Mouse (Mus musculus) left cerebral cortex, postnatal 14 days (tissue): ENCODE results near the gene Ahsa1. TPM values are rescaled to one million over a fixed set of nuclear protein-coding genes. Genes with fewer than 3 reads are reported as not detected.
"Not testable (repeated sequence)": the region's sequence is repeated elsewhere in the genome, so short reads cannot be mapped to it uniquely, and the experiment has no call there.

Source experiments
- DNase-seq, 2 experiments: peaks; one replicate each; pipeline ENCODE4 v3.0.0; 2021 to 2022; ENCODE audit warnings: low spot score in 2 of 2, mixed read lengths in 1 of 2
- intact Hi-C: fragments of 180-260 bp; cut with DNase I; formaldehyde crosslinking; loops from one replicate; pipeline ENCODE4 v1.15.1; 2025
- total RNA-seq, 2 experiments: library from RNA; stranded (reverse); gene quantifications; 2 replicates each; pipeline ENCODE4 v1.2.3; 2021

The Ahsa1 gene
- total RNA-seq, 2 experiments from 2014 or later: 158 to 159 TPM

DNA sequence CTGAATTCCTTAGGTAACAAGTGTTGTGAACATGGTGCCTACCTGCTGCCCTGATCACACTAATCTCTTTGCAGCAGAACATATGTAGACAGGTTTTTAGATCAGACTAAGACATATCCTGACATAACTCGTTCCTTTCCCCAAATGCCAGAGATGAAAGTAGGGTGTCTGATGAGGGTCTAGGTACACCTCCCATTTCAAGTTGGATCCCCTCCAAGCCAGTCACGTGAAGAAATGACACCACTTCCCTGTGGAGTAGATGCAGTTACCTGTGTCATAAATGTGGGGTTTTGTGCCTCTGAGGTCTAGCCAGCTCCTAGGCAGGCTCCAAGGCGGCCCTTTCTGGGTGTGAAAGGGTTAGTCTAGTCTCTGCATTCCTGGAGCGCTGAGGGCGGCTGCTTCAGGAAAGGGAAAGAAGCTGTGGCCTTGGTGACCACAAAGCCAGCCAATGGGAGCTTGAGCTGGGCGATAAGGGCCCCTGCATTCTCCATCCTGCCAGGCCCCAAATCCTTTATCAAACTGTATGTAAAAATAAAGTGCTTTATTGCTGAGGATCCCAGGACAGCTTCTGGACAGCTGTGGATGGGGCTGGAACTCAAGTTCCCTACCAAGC lies 11.9 kb downstream of the Ahsa1 start:
- no peak for DNase-seq
- intact Hi-C loops: no loop called here

DNA sequence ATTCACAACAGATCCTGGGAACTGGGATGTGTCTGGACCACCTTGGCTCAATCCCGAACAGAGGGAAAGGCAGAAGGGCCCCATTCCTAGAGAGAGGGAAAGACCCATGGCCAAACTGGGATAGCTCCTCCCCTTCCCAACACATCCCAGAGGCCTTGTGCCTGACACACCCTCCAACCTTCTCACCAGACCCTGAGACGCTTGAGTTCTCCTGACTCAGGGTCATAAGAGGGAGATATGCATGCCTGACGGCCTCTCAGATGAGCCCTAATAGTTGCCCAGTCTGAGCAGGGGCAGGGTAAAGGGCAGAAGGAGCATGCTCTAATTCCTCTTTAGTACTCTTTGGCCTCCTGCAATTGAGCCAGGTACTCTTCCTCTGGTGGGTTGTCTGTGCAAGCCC lies 13.1 kb downstream of the Ahsa1 start:
- intact Hi-C loops: no loop called here
- DNase-seq: no peak

DNA sequence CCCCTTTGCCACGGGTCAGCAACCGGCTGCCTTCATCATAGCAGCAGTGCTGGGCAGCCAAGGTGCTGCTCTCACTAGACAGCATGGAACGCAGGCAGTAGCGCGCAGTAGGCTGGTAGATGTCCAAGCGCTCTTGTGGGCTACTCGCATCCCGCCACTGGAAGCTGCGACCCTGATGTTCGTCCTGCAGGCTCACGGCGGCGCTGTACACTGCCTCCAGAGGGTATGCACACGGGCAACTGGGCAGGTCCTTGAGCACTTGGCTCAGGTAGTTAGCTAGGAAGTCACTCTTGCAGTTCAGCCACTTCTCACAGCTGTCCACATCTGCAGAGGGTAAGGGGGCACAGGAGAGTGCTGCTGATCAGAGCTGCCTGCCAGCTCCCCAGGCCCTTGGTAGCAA lies 13.6 kb downstream of the Ahsa1 start:
- intact Hi-C loops: no loop called here
- no peak for DNase-seq

DNA sequence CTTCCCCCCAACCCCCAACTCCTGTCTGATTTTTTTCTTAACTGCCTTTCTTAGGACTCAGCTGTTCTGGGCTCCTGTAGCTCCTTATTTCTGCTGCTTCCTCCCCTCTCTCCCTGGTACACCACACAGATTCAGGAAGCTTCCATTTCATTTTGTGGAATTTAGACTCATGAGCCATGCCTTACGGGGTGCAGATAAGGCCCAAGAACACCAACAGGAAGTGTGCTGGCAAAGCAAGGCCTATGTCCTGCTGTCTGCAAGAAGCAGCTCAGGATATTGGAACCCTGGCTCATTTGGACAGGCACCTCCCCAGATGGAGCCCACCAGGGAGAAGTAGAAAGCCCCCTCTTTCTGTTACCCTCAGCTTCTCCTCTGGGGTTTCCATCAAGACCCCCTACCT lies 15.5 kb downstream of the Ahsa1 start:
- intact Hi-C loops: no loop called here
- no peak for DNase-seq

DNA sequence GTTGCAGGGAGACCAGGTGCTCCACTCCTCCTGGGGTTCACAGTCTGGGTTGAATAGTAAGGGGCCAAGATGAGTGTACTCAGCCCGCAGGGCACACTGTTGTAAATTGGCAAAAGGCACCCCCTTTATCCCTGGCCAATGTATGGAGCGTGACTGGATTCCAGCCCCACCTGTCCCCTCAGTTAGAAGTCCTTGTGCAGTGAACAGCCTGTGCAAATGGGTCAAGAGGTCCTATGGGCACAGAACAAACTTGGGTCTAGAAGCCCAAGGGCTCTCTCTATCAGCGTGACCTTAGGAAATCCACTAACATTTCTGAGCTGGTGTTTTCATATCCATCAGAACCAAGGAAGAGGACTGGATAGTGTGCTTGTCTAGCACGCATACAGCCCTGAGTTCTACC lies 16.5 kb downstream of the Ahsa1 start:
- intact Hi-C loops: no loop called here
- no peak for DNase-seq

DNA sequence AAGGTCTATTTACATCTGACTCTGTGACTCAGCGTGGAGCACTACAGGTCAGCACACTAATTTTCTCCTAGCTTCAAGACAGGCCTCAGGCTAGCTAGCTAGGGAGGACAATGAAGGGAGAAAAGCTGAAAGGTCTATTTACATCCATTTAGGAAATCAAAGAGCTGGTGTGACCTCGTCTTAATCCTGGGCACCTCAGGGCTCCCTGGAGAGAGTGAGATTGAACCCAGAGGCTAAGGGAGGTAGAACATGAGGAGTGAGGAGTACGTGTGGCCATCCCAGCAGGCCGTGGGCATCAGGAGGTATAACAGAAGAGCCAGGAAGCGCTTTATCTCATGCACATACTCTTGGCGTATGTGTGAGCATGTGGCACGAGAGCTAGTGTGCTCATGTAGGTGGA lies 17.4 kb downstream of the Ahsa1 start:
- no peak for DNase-seq
- intact Hi-C loops: no loop called here

DNA sequence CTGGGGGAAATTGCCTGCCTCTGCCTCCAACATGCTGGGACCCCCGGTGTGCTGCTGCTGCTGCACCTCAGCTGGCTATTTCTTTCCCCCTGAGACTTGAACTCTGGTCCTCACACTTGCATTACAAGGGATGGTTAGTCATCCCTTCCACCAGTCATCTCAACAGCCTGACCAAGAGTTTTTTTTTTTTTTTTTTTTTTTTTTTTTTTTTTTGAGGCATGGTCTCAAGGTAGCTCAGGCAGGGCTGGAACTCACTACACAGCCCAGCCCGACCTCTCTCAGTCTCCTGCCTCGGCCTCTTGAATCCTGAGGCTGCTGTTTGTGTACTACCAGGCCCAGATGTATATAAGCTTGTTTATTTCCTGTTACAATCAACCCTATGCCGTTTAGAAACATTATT lies 18.0 kb downstream of the Ahsa1 start:
- no peak for DNase-seq
- intact Hi-C loops: no loop called here

DNA sequence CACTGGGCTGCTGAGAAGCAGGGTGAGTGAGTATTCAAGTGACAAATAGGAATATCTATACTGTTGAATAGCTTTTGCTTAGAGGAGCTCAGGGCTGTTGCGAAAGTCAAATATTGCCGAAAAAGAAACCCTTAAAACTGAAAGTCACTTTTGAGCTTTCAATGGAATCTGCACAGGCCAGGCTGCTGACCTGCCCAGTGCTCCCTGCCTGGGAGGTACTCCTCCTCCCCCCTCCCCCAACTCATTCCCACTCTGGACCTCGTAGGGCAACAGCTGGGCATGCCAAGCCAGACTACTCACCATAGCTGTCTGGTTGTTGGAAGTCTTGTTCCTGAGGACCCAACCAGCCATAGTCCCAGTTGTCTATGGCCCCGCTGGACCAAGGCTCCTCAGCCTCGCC lies 18.4 kb downstream of the Ahsa1 start:
- intact Hi-C loops: no loop called here
- no peak for DNase-seq

DNA sequence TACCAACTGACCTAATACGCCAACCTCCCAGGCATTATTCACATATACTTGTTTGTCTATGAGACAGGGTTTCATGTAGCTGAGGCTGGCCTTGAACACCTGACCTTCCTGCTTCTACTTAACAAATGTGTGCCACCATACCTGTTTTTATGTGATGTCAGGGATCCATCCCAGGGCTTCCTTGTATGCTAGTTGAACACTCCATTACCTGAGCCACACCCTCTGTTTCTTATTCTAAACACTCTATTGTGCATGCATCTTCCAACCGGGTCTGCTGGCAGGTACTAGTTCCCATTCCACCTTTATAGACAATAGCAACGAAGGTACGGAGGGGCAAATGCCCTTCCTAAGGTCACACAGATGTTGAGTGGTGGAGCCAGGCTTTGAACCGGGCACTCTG lies 22.8 kb downstream of the Ahsa1 start:
- intact Hi-C loops: no loop called here
- DNase-seq: no peak

DNA sequence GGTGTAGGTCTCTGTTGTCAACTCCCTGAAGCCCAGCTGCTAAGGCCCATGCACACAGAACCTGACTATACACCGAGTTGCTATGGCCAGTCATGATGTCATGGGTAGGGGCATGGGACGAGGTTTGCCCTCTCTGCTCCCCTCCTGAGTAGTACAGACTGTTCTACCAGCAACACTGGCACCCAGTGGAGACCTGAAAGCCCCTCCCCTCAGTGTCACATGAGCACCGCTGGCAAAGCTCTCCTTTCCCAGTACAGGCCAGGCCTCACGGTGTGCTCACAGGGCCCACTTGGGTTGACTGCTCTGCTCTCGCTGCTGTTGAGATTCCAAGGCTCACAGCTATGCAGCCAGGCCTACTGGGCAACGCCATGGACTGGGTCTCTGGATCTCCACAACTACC lies 27.7 kb downstream of the Ahsa1 start:
- no peak for DNase-seq
- intact Hi-C loops: no loop called here

DNA sequence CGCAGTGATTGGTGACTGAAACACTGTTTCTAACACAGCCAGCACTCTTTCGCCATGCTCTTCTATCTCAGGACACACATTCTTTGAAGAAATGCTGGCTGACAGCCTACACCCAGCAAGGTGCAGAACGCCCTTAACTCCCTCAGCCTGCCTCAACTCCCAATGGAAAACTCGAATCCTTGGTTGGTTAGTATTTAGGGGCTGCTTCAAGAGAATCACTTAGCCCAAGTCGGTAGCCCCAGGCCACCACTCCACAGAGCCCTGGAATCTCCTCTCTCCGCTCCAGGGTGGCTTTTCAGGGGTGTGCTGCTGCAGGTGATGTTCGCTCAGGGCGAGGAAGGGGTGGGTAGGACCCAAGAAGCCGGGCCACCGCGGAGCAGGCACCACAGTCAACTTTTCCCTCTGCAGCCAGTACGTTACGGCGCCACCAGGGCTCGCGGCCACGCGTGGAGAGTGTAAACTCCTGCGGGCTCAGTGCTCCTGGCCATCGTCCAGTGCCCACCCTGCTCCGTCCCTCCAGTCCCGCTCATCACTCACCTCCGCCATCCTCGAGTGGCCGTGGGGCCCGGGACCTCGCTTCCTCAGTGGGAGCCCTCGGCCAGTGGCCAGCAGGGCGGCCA lies 32.9 kb downstream of the Ahsa1 start:
- intact Hi-C loops: no loop called here
- no peak for DNase-seq

DNA sequence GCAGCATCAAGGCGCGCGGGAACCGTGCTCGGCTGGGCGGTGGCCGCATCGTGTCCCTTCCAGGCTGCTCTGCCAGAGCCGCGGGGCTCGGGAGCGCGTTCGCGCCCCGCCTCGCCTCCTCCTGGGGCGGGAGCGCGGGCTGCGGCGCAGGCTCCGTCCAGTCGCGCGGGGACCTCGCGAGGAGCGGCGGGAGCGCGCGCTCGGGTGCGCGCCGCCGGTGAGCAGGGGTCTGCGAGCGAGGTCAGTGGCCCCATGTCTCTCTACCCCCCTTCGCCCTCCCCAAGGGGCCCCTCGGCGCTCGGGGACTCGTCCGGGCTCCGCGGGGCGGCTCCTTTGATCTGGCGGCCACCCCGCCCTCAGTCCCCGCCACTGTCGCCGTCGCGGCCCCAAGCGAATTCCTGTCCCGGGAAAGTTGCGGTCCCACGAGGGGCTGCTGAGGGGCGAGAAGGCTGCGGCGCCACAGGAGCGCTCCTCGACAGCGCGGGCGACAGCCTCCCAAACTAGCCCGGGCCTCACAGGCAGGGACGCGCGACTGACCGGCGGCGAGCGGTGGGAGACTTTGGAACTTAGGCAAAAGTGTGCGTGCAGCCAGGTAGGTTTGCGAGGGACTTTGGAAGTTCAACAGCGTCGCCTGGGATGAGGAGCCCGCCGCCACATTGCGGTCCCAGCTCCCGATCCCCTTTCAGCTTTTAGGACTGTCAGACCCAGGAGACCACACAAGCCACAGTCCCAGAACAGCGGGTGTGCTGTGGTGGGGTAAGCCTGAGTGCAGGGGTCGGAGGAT lies 33.6 kb downstream of the Ahsa1 start, which contains the start of gene Ism2:
TSS of gene Ism2 (minus strand) at position 49 of the 784 bp plus-strand sequence.
- intact Hi-C loops: no loop called here
- no peak for DNase-seq

DNA sequence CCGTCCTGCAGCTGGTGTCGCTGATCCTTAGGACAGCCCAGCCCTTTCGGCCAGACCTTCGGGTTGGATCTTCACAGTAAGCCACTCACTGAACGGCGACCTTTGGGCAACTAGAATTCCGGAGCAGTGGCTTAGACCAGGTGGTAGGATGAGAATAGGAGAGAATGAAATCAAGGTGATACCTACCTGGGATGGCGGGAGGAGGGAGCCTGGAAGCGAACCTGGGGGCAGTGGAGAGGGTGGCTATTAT lies 34.1 kb downstream of the Ahsa1 start:
- intact Hi-C loops: no loop called here
- DNase-seq: no peak

DNA sequence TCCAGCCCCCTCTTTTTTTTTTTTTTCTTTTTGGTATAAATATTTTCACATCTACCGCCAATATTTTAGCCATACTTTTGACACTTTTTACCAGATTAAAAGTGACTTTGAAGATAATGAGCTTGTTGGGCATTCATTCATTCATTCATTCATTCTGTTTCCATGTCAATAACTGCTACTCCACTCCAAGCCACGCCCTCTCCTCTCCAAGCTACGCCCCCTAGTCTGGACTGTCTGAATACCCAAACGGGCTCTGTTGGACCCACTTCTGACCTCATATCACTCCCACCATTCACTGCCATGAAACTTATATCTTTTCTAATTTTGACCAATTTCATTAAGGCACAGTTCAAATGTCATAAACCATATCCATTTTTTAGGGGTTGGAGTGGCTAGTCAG lies 34.9 kb downstream of the Ahsa1 start:
- DNase-seq: no peak
- intact Hi-C loops: no loop called here

DNA sequence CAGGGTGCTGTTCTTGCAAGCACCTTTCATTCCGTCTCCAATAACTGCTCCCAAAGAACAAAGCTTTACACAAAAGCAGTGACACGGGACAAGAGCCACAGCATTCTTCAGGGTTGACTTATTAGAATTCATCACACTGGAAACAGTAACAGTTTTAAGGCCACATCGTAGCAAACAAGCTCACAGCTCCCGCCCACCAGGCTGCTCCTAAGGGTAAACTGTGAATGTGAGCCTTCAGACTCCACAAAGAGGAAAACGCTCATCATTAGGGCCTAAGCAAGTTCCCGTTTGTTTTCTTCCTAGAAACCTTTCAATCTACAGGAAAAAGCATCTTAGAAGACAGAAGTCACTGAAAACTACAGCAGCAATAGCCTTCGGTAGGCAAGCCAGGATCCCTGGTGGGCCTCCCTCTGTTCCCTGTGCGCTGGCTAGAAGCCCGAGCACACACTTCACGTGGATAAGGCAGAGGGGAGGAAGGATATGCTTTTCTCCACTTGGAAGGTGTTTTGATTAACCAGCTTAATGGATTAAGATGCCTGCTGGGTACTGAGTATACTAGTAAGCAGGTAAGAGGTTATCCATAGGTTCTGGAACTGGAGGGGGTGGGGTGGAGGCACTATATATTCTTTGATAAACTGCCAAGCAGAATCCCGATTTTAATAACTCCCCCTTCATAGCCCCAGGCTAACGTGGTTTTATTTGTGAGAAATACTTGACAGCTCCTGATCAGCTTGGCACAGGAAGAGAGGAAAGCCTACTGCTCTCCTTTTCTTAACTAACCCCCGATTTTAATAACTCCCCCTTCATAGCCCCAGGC lies 39.7 kb downstream of the Ahsa1 start:
- DNase-seq: no peak
- intact Hi-C loops: no loop called here

DNA sequence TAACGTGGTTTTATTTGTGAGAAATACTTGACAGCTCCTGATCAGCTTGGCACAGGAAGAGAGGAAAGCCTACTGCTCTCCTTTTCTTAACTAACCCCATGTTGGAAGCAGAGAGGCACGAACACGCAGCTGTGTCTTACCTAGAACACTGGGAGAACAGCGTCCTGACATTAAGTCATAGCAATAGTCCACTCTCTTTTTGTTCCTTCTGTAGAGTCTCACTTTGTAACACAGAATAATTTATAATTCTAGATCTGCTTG lies 40.2 kb downstream of the Ahsa1 start:
- DNase-seq, intact Hi-C loops: not testable (repeated sequence)

DNA sequence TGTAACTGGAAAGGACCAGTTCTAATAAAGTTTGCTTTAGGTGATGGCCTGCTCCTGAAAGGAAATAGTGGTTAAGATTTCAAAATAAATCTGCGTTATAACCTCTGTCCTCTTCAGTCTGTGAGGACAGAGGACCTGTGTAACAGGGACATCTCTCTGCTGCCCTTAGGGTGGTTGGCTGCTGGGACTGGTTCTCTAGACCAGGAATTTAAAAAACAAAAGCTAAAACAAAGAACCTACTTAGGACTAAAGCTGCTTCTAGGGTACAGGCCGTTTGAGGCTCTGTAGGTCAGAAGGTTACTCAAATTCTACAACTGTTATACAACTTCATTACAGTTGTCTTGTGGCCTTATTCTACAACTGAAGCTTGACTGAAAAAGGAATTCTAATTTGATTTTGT lies 46.8 kb downstream of the Ahsa1 start:
- DNase-seq: no peak
- intact Hi-C loops: no loop called here

DNA sequence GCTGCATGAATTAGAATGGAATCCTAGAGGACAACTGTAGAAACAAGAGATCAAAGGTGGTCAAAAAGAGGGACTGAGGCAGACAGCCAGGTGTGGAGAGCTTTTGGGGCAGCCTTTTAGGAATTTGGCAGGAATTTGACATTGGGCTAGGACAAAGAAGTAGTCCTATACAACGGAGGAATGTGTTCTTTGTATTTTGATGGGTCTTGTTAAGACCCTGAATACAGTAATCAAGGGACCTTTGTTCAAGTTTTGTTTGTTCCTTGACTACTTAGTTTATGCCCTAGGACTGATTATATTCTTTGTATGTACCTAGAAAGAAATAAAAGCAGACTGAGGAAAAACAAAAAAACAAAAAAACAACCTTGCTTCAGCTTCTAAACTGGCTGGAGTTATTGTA lies 51.7 kb downstream of the Ahsa1 start:
- DNase-seq: no peak
- intact Hi-C loops: no loop called here

DNA sequence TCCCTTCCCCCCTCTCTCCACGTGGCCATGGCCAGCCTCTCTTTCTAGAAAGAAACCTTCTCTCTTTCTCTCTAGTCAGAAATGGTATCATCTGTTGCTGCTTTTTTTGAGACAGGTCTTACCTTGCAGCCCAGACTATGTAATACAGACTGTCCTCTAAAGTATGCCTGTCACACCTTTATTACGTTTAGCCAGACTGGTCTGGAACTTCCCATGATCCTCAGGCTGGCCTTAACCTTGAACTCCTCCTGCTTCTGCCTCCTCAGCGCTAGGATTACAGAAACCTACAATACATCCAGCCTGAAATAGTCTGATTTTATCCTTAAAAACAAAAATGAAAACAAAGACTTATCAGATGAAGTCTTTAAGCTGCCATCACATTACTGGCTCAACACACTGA lies 53.0 kb downstream of the Ahsa1 start:
- intact Hi-C loops: no loop called here
- no peak for DNase-seq
